Mouse (Mus musculus) mouse trophoblast stem cell (cell line): ENCODE data around the gene AI413582.

Source experiments
- in situ Hi-C, 2 experiments: fragments of 300-500 bp; cut with MseI, MboI; formaldehyde crosslinking; loops; 2 replicates in 1 of 2; 3 replicates in 1 of 2; pipeline ENCODE4 v1.15.1; 2025

AI413582 gene

GRCm38 (mm10) chr17:27565163-27565941 lies at the start of gene AI413582:
TSS of gene AI413582 (minus strand) at chr17:27565756.
- in situ Hi-C loops = no loop called here

- in situ Hi-C loops = no loop called here
Measured at GRCm38 (mm10) chr17:27613016-27613415, 47.5 kb upstream of the AI413582 start.

- in situ Hi-C loops = no loop called here
Measured at GRCm38 (mm10) chr17:27611994-27612393, 46.4 kb upstream of the AI413582 start.

GRCm38 (mm10) chr17:27611519-27611884 lies 45.9 kb upstream of the AI413582 start:
- in situ Hi-C loops = no loop called here

GRCm38 (mm10) chr17:27610679-27611518 lies 45.3 kb upstream of the AI413582 start:
- in situ Hi-C loops = no loop called here

- in situ Hi-C loops = no loop called here
Measured at GRCm38 (mm10) chr17:27609576-27609975, 44.0 kb upstream of the AI413582 start.

GRCm38 (mm10) chr17:27603522-27604234 lies 38.1 kb upstream of the AI413582 start:
- in situ Hi-C loops = no loop called here

GRCm38 (mm10) chr17:27603036-27603435 lies 37.5 kb upstream of the AI413582 start:
- in situ Hi-C loops = no loop called here

- in situ Hi-C loops = no loop called here
Measured at GRCm38 (mm10) chr17:27600869-27601268, 35.3 kb upstream of the AI413582 start.

- in situ Hi-C loops = no loop called here
Measured at GRCm38 (mm10) chr17:27600286-27600685, 34.7 kb upstream of the AI413582 start.

GRCm38 (mm10) chr17:27596376-27597190 lies 31.0 kb upstream of the AI413582 start:
- in situ Hi-C loops = loop anchor here in 1 of 2 experiments (10.0 kb wide), 1 partner anchor 62 kb away; no protein-coding TSS in a partner anchor

GRCm38 (mm10) chr17:27595659-27596375 lies 30.3 kb upstream of the AI413582 start:
- in situ Hi-C loops = loop anchor here in 1 of 2 experiments (10.0 kb wide), 1 partner anchor 61 kb away; no protein-coding TSS in a partner anchor

GRCm38 (mm10) chr17:27592565-27592910 lies 27.0 kb upstream of the AI413582 start:
- in situ Hi-C loops = loop anchor here in 1 of 2 experiments (10.0 kb wide), 1 partner anchor 58 kb away; no protein-coding TSS in a partner anchor

- in situ Hi-C loops = loop anchor here in 1 of 2 experiments (10.0 kb wide), 1 partner anchor 57 kb away; no protein-coding TSS in a partner anchor
Measured at GRCm38 (mm10) chr17:27591826-27592564, 26.4 kb upstream of the AI413582 start.

- in situ Hi-C loops = no loop called here
Measured at GRCm38 (mm10) chr17:27588231-27588630, 22.7 kb upstream of the AI413582 start.

- in situ Hi-C loops = no loop called here
Measured at GRCm38 (mm10) chr17:27587252-27587651, 21.7 kb upstream of the AI413582 start.

- in situ Hi-C loops = no loop called here
Measured at GRCm38 (mm10) chr17:27586661-27587060, 21.1 kb upstream of the AI413582 start.

GRCm38 (mm10) chr17:27583185-27583894 lies 17.8 kb upstream of the AI413582 start:
- in situ Hi-C loops = no loop called here
